Mouse (Mus musculus): ENCODE data around the gene Parp6. TPM values are rescaled to one million over a fixed set of nuclear protein-coding genes. Genes with fewer than 3 reads are reported as not detected.

The Parp6 gene
- polyA plus RNA-seq, 1 experiment: 5.5 TPM

GRCm38 (mm10) chr9:59601661-59602060, 15.4 kb upstream of the Parp6 start:
- H3K9me3 ChIP-seq: peaks cover 3% of the 10 kb centered on the region; the same call in 1 of the 2 replicates
- no peaks in the 10 kb centered on the region for H3K36me3 ChIP-seq (replicated peaks; ENCODE audit: low read length)
- peaks cover 70% of the 10 kb centered on the region for H3K27me3 ChIP-seq (replicated peaks)
- no peak overlapping the region for H3K4me3 ChIP-seq (replicated peaks)
- H3K4me1 ChIP-seq: no peaks in the 10 kb centered on the region; the same call in 1 of the 2 replicates
- TF ChIP-seq FLI1 (IDR thresholded peaks at IDR 0.05; ENCODE audit: low read length): no peak
- no peak for TF ChIP-seq GATA1 (IDR thresholded peaks at IDR 0.05; ENCODE audit: borderline replicate concordance, low read length)

DNA sequence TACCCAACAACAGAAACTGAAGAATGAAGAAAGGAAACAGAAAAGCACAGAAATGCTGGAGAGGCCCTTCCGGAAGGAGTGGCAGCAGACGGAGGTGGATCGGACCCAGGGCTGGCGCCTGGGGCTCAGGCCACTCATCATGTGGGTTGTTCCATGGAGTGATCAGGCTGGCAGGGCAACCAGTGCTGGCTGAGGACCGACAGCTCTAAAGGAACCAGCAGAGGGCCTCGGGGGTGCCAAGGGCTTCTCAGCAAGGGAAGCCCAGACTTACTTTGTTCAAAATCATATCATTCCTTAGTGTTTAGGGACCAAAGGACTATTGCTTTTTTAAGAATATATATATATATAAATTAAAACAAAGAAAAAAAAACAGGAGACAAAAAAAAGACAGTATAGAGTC, 11.1 kb upstream of the Parp6 start:
- Histone ChIP-seq H3K9me3 (no peaks in the 10 kb centered on the region), H3K36me3 (replicated peaks; ENCODE audit: low read length) (no peaks in the 10 kb centered on the region), H3K4me1 (no peaks in the 10 kb centered on the region; the same call in 1 of the 2 replicates), H3K27me3 (replicated peaks) (peaks cover 55% of the 10 kb centered on the region), H3K4me3 (replicated peaks) (no peak overlapping the region)
- no peak for TF ChIP-seq GATA1 (IDR thresholded peaks at IDR 0.05; ENCODE audit: borderline replicate concordance, low read length)
- no peak for TF ChIP-seq FLI1 (IDR thresholded peaks at IDR 0.05; ENCODE audit: low read length)

GRCm38 (mm10) chr9:59610950-59611349, 6.1 kb upstream of the Parp6 start:
- no peak overlapping the region for H3K4me3 ChIP-seq (replicated peaks)
- no peaks in the 10 kb centered on the region for H3K9me3 ChIP-seq
- no peak for TF ChIP-seq FLI1 (IDR thresholded peaks at IDR 0.05; ENCODE audit: low read length)
- no peak for TF ChIP-seq GATA1 (IDR thresholded peaks at IDR 0.05; ENCODE audit: borderline replicate concordance, low read length)
- H3K4me1 ChIP-seq: peaks cover 27% of the 10 kb centered on the region
- peaks cover 29% of the 10 kb centered on the region for H3K27me3 ChIP-seq (replicated peaks)
- no peaks in the 10 kb centered on the region for H3K36me3 ChIP-seq (replicated peaks; ENCODE audit: low read length)

DNA sequence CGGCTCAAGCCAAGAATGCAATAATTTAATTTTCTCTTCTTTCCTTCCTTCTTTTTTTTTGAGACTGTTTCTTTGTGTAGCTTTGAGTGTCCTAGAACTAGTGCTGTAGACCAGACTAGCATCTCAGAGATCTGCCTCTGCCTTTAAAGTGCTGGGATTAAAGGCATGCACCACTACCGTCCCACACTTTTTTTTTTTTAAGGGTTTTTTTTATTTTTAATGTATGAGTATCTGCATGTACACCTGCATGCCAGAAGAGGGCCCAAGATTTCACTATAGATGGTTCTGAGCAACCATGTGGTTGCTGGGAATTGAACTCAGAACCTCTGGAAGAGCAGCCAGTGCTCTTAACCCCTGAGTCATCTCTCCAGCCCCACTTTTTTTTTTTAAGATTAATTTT, 1.3 kb upstream of the Parp6 start:
- Histone ChIP-seq H3K9me3 (no peaks in the 10 kb centered on the region), H3K4me1 (peaks cover 47% of the 10 kb centered on the region), H3K4me3 (replicated peaks) (no peak overlapping the region), H3K36me3 (replicated peaks; ENCODE audit: low read length) (peaks cover 5% of the 10 kb centered on the region), H3K27me3 (replicated peaks) (peaks cover 17% of the 10 kb centered on the region)
- TF ChIP-seq GATA1 (IDR thresholded peaks at IDR 0.05; ENCODE audit: borderline replicate concordance, low read length): no peak
- TF ChIP-seq FLI1 (IDR thresholded peaks at IDR 0.05; ENCODE audit: low read length): no peak

- TF ChIP-seq FLI1 (IDR thresholded peaks at IDR 0.05; ENCODE audit: low read length): no peak
- TF ChIP-seq GATA1 (IDR thresholded peaks at IDR 0.05; ENCODE audit: borderline replicate concordance, low read length): no peak
- Histone ChIP-seq H3K4me1 (peaks cover 44% of the 10 kb centered on the region), H3K9me3 (no peaks in the 10 kb centered on the region), H3K36me3 (replicated peaks; ENCODE audit: low read length) (peaks cover 17% of the 10 kb centered on the region), H3K27me3 (replicated peaks) (peaks cover 5% of the 10 kb centered on the region), H3K4me3 (replicated peaks) (peak overlapping the region; percentile 92)
Observed at GRCm38 (mm10) chr9:59617307-59617973, 356 bp downstream of the Parp6 start.

GRCm38 (mm10) chr9:59638372-59638771, 21.3 kb downstream of the Parp6 start:
- TF ChIP-seq GATA1 (IDR thresholded peaks at IDR 0.05; ENCODE audit: borderline replicate concordance, low read length) (no peak), FLI1 (IDR thresholded peaks at IDR 0.05; ENCODE audit: low read length) (no peak)
- no peaks in the 10 kb centered on the region for H3K27me3 ChIP-seq (replicated peaks)
- H3K4me1 ChIP-seq: peaks cover 40% of the 10 kb centered on the region
- H3K36me3 ChIP-seq (replicated peaks; ENCODE audit: low read length): peaks cover 94% of the 10 kb centered on the region
- no peaks in the 10 kb centered on the region for H3K9me3 ChIP-seq
- H3K4me3 ChIP-seq (replicated peaks): no peak overlapping the region

DNA sequence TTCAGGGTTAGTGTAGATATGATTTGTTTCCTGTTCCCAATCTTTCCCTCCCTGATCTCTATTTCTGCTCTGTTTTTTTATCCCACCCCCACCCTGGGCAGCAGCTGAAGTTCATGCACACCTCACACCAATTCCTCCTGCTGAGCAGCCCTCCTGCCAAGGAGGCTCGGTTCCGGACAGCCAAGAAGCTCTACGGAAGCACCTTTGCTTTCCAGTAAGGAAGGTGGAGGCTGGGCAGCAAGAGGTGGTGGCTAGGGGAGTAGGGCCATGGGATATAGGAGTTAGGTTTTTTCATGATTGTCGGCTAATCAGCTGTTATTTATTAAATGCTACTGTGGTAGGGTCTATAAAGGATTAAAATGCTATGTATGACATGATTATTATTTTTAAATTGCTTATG, 22.9 kb downstream of the Parp6 start:
- Histone ChIP-seq H3K4me1 (peaks cover 37% of the 10 kb centered on the region), H3K27me3 (replicated peaks) (no peaks in the 10 kb centered on the region), H3K36me3 (replicated peaks; ENCODE audit: low read length) (peaks cover 91% of the 10 kb centered on the region), H3K9me3 (no peaks in the 10 kb centered on the region), H3K4me3 (replicated peaks) (no peak overlapping the region)
- TF ChIP-seq FLI1 (IDR thresholded peaks at IDR 0.05; ENCODE audit: low read length): no peak
- TF ChIP-seq GATA1 (IDR thresholded peaks at IDR 0.05; ENCODE audit: borderline replicate concordance, low read length): no peak

DNA sequence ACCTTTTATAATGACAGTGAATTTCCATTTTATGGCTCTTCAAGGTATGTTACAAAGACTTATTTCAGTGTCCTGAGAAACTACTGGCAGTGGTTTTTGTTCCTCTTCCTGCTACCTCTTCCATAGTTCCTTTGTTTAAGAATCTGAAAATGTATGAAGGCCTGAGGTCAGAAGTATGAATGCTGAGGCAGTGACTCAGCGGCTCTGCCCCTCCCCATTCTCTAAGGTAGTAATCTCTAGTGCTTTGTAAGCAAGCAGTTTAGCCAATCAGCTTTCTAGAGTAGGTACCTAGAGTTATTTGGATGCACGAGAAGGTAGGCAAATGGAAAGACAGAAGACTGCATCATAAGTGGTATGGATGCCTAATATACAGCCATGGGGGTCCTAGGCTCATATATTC, 24.2 kb downstream of the Parp6 start:
- TF ChIP-seq GATA1 (IDR thresholded peaks at IDR 0.05; ENCODE audit: borderline replicate concordance, low read length) (no peak), FLI1 (IDR thresholded peaks at IDR 0.05; ENCODE audit: low read length) (no peak)
- no peaks in the 10 kb centered on the region for H3K9me3 ChIP-seq
- H3K4me1 ChIP-seq: peaks cover 30% of the 10 kb centered on the region
- peaks cover 89% of the 10 kb centered on the region for H3K36me3 ChIP-seq (replicated peaks; ENCODE audit: low read length)
- no peak overlapping the region for H3K4me3 ChIP-seq (replicated peaks)
- H3K27me3 ChIP-seq (replicated peaks): no peaks in the 10 kb centered on the region

- TF ChIP-seq FLI1 (IDR thresholded peaks at IDR 0.05; ENCODE audit: low read length) (no peak), GATA1 (IDR thresholded peaks at IDR 0.05; ENCODE audit: borderline replicate concordance, low read length) (no peak)
- H3K9me3 ChIP-seq: no peaks in the 10 kb centered on the region
- no peaks in the 10 kb centered on the region for H3K27me3 ChIP-seq (replicated peaks)
- peaks cover 33% of the 10 kb centered on the region for H3K4me1 ChIP-seq
- H3K36me3 ChIP-seq (replicated peaks; ENCODE audit: low read length): peaks cover 62% of the 10 kb centered on the region
- no peak overlapping the region for H3K4me3 ChIP-seq (replicated peaks)
Observed at GRCm38 (mm10) chr9:59649911-59650310, 32.8 kb downstream of the Parp6 start.

DNA sequence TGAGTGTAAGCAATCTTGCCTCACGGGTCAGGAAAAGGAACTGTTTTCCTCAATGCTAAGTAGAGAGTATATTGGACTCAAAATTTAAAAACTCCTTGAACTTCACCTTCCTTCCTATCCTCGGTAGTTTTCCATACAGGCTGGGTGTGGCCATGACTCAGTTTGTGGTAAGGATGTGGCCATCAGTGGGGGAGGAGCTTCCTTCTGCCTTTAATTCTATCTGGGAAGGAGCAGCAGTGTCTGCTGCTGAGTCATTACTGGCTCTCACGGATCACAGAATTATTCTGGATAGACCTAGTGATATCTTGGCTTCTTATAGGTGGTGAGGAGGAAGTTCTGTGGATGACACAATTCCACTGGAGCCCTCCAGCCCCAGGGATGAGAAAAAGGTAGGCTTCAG, 36.3 kb downstream of the Parp6 start:
- Histone ChIP-seq H3K27me3 (replicated peaks) (no peaks in the 10 kb centered on the region), H3K36me3 (replicated peaks; ENCODE audit: low read length) (peaks cover 40% of the 10 kb centered on the region), H3K9me3 (no peaks in the 10 kb centered on the region), H3K4me1 (peaks cover 61% of the 10 kb centered on the region), H3K4me3 (replicated peaks) (peak overlapping the region; percentile 86)
- no peak for TF ChIP-seq GATA1 (IDR thresholded peaks at IDR 0.05; ENCODE audit: borderline replicate concordance, low read length)
- TF ChIP-seq FLI1 (IDR thresholded peaks at IDR 0.05; ENCODE audit: low read length): 0 out of 2 replicates have a peak, but pooled peaks have one; percentile 8

Measured in megakaryocyte, embryonic 14.5 days (primary cell).